Mouse (Mus musculus) embryo, embryonic 10.5 days (tissue): ENCODE results near the gene Tmco4.

ENCODE experiments used
- DNase-seq: peaks from one replicate; pipeline ENCODE4 v3.0.0-alpha.2; 2015; ENCODE audit warnings: low spot score

The Tmco4 gene

DNA sequence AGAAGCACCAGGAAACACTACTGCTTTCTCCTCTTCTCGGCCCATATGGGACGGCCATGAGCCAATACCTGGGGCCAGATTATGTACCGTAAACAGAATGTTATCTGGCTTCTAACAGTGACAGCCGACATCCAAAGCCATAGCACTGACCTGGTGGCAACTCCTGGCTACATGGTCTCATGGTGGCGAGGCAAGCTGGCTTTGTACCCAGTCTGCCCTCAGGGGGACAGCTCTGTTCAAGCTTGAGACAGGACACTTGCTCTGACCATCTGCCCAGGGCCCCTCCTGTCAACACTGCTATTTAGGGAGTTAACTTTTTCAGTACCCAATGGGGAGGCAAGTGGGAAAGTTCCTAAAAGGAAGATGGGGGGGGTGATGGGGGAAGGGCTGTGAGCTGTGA lies 84.6 kb downstream of the Tmco4 start:
- DNase-seq = no peak

DNA sequence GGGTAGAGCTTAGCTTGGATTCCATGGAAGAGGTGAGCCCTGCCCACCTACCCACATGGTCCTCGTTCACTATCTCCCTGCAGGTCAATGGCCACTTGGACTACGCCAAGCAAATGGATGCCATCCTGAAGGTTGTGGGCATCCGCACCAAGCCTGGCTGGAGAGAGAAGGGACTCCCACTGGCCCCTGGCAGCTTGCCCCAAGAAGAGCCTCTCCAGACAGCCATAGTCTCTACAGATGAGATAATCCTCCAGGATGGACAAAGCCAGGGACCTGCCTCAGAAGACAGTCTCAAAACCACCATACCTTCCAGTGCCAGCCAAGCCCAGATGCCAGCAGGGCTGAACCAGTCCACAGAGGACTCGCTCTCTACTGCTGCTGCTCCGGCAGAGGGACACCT lies 85.3 kb downstream of the Tmco4 start:
- no peak for DNase-seq

DNA sequence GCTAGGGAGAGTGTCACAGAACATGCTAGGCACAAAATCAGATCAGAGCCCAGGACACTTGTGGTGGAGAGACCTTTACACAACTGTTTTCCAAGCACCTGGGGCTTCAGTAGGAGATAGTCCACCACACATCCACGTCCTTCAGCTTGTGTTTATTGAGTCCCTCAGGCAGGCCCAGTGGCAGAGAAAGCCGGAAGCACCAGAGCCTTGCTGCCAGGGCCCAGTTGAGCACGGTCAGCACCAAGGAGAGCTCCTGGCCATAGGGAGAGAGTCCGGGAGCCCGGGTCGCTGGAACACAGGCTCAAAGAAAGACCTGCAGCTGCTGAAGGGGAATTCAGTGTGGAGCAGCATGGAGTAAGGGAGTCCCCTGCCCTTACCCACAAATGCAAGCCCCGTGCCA lies 86.9 kb downstream of the Tmco4 start:
- peak; percentile 81 for DNase-seq

DNA sequence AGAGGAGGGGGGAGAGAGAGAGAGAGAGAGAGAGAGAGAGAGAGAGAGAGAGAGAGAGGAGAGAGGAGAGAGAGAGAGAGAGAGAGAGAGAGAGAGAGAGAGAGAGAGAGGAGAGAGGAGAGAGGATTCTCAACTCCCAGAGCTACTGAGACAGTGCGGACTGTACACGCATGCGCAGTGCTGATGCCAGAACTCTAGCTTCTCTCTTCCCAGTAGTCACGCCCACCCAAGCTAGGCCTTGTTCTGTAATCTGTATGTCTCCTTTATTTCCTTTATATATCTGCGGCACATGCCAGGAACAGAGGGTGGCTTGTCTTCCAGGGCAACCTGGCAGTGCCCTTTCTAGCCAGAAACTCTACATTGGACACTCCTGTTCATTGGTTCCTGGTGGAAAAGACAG lies 92.1 kb downstream of the Tmco4 start:
- no peak for DNase-seq

DNA sequence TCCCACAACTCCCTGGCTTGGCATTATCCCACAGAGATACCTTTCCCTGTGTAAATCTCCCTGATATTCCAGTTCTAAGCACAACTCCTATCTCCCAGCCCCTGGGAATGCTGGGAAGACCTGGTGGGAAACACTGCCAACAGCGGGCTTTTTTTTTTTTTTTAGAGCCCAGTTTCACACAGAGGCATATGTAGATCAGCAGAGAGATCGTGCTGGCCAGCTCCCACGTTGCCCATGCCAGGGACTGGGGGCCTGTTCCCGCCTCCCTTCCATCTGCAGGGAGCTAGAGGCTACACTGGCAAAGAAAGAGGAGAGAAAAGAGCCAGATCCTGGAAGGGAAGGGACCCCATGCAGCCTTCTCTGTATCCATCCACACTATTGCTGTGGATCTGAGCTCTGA lies 95.6 kb downstream of the Tmco4 start:
- DNase-seq = no peak

DNA sequence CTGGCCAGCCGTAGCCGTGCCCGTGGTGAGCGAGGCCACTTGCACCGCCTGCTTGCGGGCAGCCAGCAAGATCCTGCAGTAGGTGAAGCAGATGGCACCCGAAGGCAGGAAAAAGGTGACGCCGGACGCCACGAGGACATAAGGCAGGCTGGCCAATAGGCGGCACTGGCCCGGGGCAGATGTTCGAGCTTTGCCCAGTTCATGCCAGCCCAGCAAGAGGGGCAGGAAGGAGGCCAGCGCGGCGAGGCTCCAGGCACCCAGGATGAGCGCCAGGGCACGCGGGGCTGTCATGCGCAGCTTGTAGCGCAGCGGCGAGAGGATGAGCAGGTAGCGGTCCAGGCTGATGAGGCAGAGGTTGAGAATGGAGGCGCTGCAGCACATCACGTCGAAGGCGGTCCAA lies 101.4 kb downstream of the Tmco4 start:
- no peak for DNase-seq

DNA sequence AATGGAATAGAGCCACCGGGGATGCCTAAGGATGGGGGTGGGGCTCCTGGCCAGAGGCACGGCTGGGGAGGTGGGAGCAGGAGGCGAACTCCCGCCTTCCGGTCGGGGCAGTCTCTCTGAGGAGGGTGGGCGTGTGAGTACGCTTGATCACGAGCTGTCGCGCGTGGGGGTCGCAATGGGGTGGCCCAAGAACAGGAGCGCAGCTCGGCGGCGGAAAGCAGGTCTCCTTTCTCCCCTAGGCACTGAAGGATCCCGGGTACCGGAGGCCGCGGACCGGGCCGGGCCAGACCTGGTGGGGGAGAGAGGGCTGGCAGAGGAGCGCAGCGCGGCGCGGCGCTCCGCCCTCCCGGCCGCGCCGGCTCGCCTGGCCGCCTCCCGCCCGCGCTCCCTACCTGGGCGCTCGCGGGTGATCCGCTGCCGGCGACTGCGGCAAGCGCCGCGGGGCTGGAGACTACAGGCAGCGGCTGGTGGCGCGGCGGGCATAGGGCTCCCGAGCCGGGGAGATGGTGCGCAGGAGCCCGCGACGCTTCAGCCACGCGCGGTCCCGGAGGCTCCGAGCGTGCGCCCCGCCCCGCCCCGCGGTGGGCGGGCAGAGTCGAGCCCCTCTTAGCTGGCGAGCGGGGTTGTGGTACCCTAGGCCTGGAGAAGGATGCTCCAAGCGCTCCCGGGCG lies 102.5 kb downstream of the Tmco4 start, which contains the start of gene Htr6:
TSS of gene Htr6 (minus strand) at position 530 of the 671 bp plus-strand sequence.
- no peak for DNase-seq

DNA sequence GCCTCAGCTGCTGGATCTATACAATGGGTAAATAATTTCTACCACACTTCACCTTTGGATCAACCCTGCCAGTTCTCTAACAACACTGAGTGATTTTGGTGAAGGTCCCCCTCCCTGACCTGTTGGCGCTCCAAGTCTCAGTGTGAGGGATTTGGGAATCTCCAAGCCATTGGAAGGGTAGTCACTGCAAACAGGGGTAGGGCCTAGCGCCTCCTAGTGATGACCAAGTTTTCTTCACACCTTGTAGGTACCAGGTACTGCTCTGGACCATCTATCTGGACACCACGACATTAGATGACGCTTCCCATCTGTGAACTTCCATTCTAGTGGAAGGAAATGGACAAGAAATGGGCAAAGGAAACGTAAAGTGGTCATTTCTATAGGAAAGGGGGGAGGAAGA lies 103.2 kb downstream of the Tmco4 start:
- no peak for DNase-seq

DNA sequence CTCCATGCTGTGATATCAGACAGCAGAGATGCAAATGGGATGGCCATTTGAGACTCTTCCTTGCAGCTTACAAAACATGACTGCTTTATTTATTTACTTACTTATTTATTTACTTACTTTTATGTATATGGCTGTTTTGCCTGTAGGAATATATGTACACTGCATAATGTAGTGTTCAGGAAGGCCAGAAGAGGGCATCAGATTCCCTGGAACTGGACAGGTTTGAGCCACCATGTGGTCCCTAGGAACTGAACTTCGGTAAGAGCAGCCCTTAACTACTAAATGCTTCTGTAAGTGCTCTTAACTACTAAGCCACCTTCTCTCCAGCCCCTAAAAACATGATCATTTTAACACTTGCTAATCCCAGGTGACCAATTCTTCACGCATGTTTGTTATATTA lies 105.6 kb downstream of the Tmco4 start:
- DNase-seq = peak; percentile 69

DNA sequence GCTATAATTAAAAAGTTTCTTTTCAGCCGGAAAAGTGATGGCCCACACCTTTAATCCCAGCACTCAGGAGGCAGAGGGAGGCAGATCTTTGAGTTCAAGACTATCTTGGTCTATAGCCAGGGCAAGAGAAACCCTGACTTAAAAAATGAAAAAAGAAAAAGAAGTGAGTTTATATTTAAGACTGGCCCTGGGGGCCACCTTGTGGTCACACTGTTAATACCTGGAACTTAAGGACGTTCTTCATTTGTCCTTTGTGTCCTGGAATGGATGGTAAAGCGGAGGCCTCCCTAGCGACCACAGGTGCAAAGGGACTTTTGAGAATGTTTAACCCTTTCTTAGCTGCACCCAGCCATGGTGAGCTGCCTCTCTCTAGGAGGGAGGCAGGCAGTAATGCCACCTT lies 106.0 kb downstream of the Tmco4 start:
- peak; percentile 62 for DNase-seq

DNA sequence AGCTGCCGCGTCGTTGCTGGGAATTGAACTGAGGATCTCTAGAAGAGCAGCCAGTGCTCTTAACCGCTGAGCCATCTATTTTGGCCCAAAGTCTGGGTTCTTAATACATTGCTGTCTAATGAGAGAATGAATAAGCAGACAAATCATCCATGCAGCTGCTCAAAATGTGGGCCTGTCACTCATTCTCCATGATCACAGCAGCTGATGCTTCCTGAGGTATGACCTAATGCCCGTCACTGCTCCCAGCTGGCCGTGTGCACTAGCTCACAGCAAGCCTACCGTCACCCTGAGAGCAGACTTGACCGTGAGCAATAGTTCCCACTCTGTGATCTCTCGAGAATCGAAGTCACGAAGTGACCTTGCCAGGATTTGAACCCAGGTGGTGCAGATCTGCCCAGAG lies 106.8 kb downstream of the Tmco4 start:
- DNase-seq = no peak

DNA sequence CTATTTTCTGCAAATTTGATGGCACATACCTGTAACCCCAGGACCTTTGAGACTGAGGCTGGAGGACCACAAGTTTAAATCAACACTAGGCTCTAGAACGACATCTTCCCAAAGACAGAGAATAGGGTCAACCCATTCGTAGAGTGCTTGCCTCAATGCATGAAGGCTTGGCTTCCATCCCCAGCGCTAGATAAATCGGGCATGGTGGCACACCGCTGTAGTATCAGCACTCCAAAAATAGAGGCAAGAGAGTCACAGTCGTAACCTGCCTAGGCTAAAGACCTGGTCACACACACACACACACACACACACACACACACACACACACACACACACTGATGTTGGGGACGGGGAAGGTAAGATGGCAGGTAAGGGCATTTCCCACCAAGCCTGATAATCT lies 107.6 kb downstream of the Tmco4 start:
- DNase-seq = no peak

DNA sequence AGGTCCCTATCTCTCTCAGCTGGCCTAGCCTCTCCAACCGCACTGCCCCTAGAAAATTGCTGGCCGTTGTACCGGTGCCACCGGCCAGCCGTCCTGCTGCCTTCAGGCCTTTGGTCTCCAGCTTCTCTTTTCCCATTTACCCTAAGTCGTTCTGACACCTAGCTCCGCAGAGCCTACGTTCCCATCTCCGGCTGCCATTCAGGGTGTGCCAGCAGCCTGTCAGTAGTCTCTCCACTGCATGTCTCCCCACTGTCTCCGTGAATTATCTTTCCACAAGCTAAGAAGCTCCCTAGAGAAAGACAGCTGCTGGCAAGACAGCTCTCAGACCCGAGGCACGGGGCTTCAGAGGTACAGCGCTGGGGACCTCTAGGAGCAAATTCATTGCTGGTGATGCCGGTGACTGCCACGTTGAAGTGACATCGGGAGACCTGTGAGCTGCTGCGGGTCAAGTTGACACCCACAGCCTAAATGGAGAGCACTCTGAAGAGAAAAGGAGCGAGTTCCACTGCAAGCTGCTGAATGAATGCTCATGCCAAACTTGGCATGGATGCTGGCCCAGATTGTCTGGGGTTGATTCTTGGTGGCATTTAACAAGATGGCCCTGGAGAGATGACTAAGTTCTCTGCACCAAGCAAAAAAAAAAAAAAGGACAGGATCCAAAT lies 108.7 kb downstream of the Tmco4 start:
- no peak for DNase-seq

DNA sequence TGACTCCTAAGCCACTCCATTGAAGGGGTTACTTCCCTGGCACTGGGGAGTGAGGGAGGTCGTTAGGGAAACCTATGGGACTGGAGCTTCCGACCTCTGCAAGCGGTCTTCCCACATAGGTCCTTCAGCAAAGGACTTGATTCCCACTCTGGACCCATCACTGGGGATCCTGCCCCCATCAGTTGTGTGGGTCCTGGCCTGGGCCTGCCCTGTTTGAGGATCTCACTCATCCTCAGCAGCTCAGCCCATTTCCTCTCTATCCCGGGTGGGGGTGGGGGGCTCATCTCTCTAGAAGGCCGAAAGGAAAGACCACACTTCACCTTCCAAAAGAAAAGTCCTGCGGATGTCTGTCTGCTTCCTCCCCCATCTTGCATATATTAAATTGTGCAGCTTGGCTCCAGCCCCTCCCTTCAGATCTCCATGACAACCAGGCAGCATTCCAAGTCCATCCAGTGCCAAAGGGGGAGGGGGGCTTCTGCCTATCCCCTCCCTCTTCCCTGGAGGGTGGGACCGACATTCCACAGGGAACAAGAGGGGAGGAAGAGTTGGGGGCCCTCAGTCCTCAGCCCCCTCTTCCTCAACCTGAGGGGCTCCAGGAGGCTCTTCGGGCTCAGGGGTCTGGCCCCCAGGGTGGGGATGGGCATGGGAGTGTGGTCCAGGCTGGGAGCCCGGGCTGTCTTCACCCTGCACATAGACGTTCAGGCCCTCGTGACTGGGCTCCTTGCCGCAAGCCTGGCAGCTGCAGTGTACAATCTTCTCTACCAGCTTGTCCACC lies 110.3 kb downstream of the Tmco4 start:
- DNase-seq = peak; percentile 71

DNA sequence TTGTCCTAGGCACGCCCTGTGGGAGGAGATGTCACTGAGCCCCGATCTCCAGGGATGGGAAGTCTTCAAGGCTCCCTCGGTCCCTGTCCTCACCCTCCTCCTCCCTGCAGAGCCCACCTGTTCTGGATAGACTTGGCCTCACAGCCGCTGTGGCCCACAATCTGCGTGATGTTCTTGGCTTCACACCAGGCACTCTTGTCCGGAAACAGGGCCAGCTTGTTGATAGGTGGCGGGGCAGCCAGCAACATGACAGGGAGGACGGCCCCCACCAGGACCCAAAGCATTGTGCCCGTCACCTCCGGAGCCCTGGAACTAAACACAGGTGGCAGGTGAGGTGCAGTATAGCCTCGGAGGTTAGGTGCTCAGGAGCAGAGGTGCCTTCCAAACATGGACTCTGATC lies 112.6 kb downstream of the Tmco4 start:
- DNase-seq = no peak

DNA sequence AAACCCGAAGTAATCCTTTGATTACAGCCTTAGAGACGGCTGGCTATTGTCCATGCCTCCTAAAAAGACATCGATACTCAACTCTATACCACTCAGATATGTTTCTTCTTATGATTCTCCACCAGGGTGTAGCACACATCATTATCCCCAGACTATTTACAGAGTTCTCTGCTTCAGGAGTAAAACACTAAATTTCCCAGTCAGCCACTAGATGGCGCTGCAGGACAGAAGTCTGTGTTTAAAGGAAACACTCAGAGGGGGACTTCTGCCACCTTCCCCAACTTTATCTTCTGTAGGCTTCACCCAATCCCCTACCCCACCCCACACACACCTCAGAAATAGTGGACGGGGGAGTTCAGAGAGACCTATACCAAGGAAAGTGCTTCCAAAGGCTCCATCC lies 113.3 kb downstream of the Tmco4 start:
- peak; percentile 94 for DNase-seq

DNA sequence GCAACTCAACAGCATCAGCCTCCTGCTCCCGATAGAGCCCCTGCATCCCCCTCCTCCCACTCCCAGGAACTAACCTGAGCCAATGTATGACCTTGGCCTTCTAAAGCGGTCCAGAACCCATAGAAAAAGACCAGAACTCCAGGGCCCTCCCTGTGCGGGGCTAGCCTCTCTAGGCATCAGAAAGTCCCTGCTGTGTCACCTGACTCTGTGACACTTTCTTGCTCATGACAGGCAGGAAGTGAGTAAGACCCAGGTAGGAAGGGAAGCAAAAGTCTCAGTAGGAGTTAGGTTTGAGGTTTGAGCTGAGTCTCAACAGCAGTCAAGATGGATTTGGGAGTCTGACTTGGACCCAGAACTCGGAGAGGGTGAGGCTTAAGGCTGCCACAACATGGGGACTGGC lies 114.3 kb downstream of the Tmco4 start:
- no peak for DNase-seq

DNA sequence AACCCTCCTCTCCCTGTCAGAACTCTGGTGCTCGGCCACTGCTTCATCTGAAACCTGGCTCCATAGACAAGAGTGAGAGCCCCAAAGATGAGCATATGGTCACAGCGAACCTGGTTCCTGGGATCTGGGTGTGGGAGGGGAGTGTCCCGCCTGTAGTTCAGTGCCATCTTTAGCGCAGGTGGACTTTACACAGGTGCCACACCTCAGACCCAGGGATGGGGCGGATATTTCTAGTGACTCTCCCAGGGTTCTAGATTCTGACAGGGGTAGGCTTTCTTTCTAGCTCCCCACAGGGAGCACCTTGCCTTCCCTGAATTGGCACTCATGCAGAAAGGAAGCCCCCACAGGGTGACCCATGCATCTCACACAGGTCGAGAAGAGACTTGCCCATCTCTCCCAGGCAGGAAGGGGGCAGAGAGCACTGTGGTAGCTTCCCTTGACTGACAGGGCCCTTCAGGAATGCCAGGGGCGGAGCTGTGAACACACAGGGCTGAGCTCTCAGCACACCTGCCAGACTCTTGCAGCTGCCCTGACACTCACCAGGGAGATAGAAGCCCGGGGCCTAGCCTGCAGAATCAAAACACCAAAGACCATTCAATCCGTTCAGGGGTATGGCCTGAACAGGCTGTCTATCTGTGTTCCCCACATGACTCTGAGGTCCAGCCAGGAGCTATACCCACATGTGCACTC lies 116.4 kb downstream of the Tmco4 start:
- no peak for DNase-seq

DNA sequence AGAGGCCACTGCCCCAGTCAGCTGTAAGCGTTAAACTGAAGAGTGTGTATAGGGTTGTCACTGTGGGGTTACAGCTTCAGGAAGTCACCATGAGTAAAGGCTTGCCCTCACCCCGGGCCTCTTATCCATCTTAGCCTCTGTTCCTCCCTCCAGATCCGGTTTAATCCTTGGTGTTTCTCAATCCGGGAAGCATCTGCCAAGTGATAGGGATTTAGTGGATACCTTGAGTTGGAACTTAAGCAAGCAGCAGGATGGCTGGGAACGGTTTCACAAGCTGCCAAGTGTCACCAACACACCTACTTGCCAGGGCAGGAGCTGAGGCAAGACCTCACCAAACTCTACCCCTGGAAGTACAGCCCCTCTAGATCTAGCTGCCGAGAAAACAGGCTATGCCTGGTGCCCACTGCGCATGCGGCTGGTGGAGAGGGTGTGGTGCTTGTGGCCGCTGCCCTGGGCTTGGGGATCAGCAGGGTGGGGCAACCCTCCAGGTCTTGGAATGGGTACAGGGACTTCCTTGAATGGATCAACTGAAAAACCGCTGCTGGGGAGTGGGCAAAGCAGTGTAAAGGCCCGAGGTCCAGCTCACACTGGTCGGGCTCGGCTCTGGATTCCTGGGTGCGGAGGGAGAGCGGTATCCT lies 117.7 kb downstream of the Tmco4 start:
- DNase-seq = no peak

DNA sequence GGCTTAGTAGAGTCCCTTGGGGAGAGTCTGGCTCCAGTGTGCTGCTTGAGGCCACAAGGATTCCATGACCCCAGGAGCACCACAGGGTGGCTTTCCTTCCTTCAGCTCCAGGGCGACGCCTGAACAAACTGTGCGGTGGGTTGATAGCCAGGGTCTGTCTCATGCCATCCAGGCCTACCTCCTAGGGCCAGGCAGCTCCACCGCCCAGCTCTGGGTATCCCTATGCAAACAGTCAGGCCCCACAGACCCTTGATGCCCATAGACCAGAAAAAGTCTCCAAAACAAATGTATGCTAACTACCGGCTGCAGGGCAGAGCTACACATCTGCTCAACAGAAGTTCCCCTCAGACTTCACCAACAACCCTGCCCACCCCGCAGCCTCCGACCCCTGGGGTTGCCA lies 118.4 kb downstream of the Tmco4 start:
- peak; percentile 39 for DNase-seq

DNA sequence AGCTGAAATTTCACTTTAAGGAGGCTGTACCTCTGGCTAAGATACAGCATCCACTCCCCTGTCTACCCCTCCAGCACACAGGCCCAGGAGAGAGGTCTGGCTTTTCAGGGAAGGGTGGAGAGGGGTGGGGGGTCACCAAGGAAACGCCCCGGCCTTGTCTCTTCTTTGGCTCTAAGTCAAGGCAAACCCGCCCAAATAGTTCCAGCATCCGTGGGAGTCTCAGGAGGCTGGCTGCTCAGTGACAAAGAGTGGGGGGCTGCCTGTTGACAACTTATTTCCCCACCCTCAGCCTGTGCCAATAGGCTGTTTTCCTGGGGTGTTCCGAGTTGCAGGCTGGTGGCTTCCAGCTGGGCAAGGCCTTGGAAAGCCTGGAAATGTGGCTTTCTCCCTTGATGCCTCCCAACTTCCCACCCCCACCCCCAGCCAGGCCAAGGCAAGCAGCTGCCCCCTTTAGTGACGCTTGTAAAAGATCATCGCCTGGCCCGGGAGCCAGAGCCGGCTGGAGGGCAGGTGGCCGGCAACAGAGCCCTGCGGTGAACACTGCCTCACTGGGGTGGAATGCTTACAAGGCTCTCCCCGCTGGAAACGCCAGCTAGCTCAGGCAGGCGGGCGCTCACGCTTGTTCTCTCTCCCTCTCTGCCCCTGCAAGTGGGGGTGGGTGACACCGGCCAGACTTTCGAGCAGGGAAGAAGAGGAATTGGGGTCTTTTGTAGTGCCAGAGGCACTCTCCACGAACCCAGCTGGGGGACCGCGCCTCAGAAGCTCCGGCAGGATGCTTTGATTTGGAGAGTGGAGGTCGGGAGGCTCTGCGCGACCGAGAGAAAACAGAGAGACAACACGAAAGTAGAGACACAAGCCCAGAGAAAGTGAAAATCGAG lies 119.0 kb downstream of the Tmco4 start:
- peak; percentile 63 for DNase-seq
